Mouse (Mus musculus) embryonic fibroblast, embryonic 13.5 days (primary cell): Measurements from ENCODE around the gene Atg13.

ENCODE experiments used
- CTCF ChIP-seq: IDR thresholded peaks from 2 replicates; pipeline ENCODE4 v1.5.1; 2011; ENCODE audit warnings: mild to moderate bottlenecking, control low read depth, low read length, moderate library complexity, borderline replicate concordance; ENCODE audit not compliant: insufficient read depth
- POLR2A ChIP-seq: IDR thresholded peaks from 2 replicates; pipeline ENCODE4 v1.6.1; 2011; ENCODE audit warnings: low read depth, mild to moderate bottlenecking, control low read depth, low read length, moderate library complexity

DNA sequence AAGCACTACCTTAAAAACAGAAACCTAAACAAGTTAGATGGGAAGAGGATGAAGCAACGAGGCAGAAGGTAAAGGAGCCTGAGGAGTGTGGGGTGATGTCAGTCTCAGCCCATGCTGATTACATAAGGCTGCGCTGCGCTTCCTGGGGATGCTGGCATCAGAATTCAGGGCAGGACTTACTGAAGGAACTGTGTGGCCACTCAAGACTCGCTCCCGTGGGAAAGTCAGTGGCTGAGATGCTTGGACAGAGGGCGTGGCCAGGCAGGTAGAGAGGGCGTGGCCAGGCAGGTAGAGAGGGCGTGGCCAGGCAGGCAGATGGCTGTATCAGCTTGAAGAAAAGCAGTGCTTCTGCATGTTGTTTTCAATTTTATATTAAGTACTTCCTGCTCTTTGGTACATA lies 26.5 kb downstream of the Atg13 start:
- TF ChIP-seq POLR2A: no peak
- TF ChIP-seq CTCF: no peak
